Mouse (Mus musculus) layer of hippocampus, postnatal 14 days (tissue): ENCODE data around the gene Pik3ap1. TPM values are rescaled to one million over a fixed set of nuclear protein-coding genes. Genes with fewer than 3 reads are reported as not detected.
"Not testable (repeated sequence)": the region's sequence is repeated elsewhere in the genome, so short reads cannot be mapped to it uniquely, and the experiment has no call there.

Experiments used
- DNase-seq, 2 experiments: peaks; one replicate each; pipeline ENCODE4 v3.0.0; 2021 to 2022; ENCODE audit warnings: low spot score in 2 of 2, mixed read lengths in 1 of 2
- long read RNA-seq, 2 experiments: library from polyadenylated mRNA; stranded (forward); transcript quantifications; one replicate each; pipeline ENCODE4 v2.0.0; 2021
- total RNA-seq, 2 experiments: library from RNA; stranded (reverse); gene quantifications; 2 replicates each; pipeline ENCODE4 v1.2.3; 2021

Gene Pik3ap1
- total RNA-seq = 1 to 10 TPM; 1.7 to 2.2 TPM
- long read RNA-seq, experiment 1 = 0 reads
- long read RNA-seq, experiment 2 = 0 reads

DNA sequence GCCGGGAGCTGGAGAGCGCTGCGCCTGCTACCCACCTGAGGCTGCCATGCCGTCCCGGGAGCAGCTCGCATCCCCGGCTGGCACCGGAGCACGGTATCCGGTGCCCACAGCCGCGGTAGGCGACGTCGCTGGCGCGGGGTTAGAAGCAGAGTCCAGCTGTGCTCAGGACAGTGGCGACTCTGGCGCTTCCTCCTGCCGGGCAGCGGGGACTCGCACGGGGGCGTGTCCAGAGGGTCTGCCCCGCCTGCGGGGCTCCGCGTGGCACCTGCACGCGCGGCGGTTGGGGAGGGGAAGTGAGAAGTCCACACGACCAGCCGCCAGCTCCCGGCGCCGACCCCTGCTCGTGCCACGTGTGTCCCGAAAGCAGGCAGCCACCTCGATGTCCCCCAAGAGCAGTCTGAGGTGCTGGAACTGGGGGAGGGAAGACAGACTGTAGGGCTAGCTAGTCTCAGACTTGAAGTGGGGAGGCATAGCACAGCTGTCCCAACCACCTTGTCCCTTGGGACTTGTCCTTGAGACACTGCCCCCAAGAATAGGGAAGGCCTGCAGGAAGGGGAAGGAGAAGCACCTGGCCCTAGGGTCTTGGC, at the start of gene Pik3ap1:
Pik3ap1 (minus strand) TSS at position 181 of the 587 bp plus-strand sequence.
- DNase-seq = no peak

DNA sequence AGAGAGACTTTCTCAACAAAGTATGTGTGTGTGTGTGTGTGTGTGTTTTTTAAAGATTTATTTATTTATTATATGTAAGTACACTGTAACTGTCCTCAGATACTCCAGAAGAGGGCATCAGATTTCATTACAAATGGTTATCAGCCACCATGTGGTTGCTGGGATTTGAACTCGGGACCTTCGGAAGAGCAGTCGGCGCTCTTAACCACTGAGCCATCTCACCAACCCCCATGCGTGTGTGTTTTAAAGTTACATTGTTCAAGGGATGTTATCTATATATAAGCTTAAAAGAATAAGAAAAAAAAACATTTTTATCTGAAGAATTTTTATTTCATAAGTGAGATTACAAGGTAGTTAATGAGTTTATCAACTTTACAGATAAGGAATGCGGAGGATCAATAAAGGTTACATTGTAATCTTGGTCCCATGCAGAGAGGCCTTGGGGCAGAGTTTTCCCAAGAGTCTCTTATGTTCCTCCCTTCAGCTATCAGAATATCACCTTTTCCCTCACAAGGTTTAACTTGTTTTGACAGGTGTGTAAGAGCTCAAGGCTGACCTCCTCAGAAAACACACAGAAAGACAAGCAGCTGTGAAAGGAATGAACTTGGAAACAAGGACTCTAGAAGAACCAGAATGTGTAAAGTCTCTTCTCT, 46.7 kb upstream of the Pik3ap1 start:
- not testable (repeated sequence) for DNase-seq

DNA sequence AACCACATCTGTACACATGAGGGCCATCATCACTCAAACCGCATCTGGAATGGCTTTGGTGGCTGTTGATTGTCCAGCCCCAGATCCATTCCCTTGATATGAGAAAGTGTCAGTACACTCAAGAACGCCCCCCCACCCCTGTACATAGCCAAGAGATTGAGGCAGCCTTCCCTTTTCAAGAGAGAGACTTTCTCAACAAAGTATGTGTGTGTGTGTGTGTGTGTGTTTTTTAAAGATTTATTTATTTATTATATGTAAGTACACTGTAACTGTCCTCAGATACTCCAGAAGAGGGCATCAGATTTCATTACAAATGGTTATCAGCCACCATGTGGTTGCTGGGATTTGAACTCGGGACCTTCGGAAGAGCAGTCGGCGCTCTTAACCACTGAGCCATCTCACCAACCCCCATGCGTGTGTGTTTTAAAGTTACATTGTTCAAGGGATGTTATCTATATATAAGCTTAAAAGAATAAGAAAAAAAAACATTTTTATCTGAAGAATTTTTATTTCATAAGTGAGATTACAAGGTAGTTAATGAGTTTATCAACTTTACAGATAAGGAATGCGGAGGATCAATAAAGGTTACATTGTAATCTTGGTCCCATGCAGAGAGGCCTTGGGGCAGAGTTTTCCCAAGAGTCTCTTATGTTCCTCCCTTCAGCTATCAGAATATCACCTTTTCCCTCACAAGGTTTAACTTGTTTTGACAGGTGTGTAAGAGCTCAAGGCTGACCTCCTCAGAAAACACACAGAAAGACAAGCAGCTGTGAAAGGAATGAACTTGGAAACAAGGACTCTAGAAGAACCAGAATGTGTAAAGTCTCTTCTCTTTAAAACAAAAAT, 41.2 kb upstream of the Pik3ap1 start:
- not testable (repeated sequence) for DNase-seq

DNA sequence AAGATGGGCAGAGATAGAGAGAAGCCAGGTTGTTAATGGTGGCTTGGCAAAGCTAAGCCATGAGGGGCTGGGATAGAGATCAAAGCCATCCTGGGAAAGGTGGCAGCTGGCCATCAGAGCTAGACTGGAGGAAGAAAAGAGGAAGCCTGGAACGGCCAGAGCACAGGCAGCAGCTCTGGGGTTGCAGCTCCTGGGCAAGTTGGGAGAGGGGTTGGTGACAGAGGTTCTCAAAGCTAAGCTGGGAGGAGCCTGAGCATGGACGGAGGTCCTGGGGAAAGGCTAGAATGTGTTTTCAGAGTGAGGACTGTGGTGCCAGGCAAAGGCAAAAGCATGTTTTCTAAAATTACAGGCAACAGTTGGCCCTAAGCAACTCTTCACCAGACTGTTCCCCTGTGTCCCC, 36.4 kb upstream of the Pik3ap1 start:
- DNase-seq = no peak

DNA sequence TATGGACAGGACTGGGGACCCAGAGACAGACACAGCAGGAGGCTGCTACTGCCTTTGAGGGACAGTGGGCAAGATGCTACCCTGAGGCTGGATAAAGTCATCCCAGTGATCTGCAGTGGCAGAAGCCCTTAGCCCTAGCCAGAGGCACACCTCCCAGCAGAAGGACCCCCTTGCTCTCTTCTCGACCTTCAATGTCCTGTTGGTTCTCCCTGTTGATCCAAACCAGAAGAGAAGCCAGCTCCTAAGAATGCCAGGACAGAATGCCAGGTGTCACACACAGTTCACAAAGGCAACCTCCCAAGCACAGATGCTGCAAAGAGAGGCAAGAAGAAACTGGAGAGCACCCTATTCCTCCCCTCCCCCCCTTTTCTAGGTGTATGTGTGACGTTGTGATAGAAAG, 33.9 kb upstream of the Pik3ap1 start:
- DNase-seq = no peak

DNA sequence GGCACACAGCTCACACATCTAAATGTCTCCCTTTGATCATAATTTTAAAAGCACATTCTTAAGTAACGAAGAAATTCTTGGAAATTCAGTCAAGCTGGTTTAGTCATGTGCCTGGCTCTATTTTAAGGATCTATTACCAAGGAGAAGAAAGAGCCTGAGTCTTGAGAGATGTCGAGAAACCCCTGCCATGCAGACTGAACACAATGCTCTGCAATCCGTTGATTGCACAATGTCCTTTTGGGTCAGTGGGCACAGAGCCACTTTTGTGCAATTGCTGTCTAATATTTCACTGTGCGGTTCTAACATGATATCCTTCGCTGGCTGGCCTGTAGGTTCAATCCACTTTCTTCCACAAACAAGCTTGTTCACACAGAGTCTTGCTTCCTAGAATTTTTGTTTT, 33.1 kb upstream of the Pik3ap1 start:
- no peak for DNase-seq

DNA sequence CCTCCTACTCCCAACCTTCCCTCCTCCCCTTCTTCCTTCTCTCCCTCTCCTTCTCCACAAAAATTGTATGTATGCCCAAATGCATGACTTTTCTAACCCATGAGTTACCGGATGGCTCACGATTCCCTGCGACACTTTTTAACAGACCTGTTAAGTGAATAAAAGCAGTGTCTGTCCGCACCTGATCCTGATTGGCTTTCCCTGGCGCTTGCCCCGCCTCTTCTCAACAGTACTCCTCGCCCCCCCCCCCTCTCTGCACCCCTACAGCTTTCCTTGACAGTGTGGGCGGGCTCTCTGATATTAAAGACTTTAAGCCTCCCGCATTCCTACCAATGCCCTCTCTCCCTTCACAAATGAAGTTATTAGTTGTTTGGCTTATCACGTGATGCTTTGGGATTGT, 31.3 kb upstream of the Pik3ap1 start:
- no peak for DNase-seq

DNA sequence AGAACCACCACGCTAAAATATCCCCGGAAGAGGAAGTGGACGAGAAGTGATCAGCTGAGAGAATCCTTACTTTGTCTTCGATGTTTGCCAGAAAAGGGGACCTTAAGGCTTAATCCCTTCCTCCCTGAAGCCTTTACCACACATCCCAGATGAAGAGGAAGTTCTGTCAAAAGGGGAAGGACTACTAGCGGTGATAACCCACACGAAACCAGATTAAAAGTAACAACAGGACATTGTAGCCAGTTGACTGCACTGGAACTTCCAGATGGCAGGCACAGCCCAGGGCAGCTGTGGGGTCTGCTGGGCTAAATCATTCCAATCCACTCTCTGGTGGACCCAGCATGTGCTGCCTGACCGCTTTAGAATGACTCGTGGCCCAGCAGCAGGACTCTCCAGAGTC, 17.7 kb upstream of the Pik3ap1 start:
- no peak for DNase-seq

DNA sequence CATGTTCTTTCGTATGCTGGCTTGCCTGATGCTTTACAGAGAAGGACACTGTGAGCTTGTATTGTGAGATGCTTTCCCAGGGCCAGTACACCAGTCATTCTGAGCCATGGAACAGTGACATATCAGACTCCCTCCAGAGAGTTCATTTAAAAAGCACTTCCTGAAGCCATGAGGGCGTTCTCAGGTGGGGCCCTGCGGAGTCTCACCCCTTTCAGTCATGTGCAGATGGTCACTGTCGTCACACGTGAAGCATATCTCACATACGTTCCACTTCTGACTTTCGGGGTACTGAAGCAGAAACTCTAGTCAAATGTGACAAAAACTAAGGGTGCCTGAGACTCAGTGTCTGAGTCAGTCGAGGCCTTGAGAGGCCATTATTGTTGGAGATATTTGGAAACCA, 6.0 kb upstream of the Pik3ap1 start:
- DNase-seq = no peak

DNA sequence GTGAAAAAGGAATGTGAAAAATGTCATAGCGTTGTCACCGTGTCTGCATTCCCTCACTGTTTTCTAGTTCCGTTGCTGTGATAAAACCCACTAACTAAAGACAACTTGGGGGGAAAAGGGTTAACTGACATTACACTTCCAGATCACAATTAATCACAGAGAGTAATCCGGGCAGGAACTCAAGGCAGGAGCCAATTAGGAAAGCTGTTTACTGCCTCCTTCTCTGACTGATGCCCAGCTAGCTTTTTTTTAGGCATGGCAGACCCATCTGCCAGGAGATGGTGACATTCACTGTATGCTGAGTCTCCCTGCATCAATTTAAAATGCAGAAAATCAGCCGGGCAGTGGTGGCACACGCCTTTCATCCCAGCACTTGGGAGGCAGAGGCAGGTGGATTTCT, 4.4 kb upstream of the Pik3ap1 start:
- DNase-seq = peak; percentile 19 to 51

DNA sequence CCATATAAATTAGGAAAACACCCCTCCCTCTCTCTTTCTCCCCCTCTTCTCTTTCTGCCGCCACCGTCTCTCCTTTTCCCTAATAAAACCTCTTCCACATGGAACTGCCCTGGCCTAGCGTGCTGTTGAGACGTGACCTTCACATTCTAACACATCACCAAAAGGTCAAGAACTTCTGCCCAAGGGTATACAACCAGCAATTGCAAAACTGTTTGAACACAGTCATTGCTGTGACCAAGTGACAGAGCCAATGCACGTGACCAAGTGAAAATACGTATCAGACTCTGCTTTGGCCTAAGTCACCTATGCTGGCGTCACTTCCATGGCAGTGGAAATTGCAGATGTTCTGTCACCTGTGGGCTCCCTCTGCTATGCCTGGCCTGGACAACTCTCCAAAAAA, 3.3 kb upstream of the Pik3ap1 start:
- DNase-seq = no peak

DNA sequence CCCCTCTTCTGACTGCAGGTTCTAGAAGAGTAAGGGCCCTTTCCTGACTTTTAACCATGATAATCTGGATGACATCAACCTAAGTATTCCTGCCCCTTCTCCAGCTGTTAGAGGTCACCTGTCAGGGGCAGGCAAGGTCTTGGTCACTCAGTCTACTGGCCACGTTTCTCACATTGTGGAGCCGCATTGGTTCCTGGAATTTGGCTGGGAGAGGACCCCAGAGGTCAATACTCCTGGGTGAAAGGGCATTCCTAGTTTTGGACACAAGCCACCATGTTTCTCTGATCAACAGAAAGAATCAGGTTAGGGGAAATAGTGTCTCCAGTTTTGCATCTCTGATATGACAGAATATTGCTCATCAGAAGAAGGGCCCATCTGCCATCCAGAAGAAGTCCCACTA, 2.4 kb upstream of the Pik3ap1 start:
- no peak for DNase-seq

DNA sequence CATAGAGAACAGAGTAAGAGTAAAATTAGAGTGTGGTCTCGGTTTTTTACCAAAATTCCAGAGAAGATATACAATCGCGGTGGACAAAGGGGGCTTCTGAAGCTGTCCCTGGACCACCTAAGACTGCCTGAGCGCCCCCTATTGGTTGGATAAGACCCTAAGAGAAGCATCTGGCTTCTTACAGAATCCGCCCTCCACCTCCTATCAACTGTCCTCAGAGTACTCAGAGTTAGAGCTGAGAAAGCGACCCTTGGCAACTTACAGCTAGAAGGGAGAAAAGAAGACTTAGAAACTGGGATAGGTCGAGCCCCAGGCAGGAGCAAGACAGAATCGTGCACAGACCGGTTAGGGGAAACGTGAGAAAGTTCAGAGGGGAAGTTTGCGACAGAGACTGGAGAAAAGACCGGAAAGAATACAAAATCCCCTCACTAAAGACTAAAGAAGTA, 473 bp downstream of the Pik3ap1 start:
- DNase-seq = no peak

DNA sequence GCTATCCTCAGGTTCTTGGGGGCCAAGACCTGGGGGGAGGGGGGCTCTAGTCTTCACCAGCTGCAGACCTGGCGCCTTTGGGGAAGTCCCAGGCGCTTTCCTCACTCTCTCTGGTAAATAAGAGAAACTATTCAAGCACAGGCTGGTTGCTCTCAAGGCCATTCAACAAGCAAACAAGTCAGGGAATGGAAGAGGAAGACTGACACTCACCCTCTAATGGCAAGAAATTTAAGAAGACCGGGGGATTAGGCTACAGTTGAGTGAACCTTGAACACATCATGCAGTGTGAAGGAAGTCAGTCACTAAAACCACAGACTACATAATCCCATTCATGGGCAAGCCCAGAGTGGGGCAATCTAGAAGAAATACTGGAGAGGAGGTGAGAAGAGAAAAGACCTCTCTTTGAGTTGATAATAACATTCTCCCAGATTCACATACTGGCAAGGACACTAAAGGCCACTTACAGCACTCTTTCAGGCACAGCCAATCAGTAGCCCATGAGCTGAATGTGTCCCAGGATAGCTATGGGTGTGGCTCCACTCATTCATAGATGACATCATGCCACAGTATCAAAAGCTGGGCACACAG, 2.4 kb downstream of the Pik3ap1 start:
- DNase-seq = no peak

DNA sequence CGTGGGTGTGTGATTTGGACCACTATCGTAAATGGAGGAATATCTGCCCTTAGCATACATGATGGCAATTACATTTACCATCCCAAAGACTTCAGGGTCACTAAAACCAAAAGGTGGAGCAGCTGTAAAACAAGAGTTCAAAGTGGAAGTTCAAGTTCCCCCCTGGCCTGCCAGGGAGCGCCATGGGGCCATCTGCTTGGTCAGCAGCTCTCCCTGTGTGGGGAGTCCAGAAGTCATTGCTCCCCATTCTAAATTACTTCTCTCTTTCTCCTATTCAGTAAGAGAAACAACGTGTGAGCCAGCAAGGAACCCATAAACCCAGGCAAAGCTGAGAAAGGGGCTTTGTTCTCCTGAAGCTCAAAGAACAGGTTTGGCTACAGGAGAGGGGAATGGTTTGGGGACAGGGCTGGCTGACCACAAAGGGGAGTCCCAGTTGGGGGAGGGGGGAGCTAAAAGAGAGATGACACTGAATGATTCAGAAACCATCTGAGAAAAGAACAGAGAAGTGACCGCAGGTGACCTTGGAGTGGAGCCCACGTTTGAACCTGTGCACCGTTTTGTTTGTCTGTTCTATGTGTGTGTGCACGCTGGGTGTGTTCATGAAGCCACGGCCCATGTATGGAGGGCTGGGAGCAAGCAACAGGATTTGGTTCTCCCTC, 3.2 kb downstream of the Pik3ap1 start:
- no peak for DNase-seq

DNA sequence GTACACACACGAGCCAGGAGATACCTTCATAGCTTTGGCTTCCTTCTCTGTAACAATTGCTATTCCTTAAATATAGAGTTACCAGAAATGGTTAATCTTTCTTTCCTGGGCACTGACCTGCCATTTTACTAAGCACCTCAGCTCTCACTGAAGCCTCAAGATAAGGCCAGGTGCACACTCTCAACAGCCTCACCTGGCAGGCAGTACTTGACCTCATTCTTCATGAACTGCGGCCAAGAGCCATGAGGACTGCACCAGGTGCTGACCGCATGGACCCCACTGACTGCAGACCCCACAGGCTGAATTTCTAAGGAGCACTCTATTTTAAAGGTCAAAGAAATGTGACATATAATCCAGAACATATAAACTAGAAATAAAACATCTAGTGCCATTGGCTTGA, 5.7 kb downstream of the Pik3ap1 start:
- DNase-seq = no peak

DNA sequence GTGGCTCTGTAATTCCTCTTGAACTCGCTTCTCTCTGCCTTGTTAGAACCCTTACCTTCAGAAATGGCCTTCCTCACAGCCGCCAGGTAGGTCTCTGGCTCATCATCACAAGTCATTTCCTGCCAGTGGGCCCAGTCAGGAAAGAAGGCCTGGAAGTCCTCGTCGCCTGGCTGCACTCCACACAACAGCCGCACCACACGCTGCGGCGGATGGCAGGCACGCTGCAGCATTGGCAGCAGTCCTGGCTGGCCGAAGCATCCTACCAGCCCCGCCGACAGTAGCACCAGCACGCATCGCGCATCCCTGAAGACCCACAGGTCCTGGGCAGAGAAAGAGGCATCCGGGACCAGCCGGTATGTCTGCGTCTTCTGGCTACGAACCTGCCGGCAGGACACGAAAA, 9.1 kb downstream of the Pik3ap1 start:
- DNase-seq = no peak

DNA sequence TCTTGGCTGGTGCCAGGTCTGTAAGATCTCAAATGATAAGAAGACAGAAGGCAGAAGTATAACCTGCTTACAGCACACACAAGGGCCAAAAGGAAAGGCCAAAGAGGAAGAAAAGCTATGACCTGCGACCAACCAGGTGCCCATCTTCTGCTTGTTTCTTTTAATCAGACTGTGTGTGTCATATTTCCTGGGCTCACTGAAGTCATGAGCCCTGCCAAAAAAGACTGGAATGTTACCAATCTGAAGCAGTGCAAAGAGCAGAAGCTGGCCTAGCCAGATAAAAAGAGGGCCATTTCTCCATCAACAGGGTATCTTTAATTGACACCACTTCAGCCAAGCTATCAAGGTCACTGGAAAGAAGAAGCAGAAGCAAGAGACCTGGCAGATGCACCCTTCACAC, 9.8 kb downstream of the Pik3ap1 start:
- DNase-seq = no peak

DNA sequence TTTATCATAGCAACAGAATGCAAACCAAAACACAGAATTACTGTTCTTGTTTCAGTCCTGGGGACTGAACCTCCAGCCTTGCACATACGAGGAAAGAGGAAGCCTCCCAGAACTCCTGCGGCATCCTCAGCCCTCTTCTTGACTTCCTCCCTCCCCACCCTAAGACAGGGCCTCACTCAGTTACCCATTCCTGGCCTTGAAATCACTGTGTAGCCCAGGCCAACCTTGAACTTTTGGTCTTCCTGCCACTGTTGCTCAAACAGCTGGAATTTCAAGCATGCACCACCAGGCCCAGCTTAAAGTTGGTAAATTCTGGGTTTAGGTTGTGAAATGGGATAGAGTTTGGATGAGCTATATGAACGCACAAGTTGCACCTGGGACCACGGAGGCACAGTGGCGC, 10.2 kb downstream of the Pik3ap1 start:
- DNase-seq = no peak

DNA sequence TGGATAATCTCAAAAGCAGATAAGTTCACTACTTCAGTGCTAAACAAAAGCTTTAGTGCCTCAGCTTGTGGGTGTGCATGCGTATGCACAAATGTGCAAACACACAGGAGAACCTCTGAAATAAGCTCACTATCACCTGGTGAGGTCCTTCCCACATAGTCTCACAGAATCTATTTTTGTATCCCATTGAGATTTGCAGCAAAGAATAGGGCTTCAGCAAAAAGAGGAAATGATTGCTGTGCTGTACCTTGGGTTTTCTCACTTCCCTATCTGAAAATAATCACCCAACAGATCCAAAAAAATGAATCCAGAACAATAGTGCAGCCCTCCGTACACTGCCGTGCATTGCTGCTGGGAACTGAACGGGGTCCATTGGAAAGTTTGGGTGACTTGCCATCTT, 12.6 kb downstream of the Pik3ap1 start:
- no peak for DNase-seq

DNA sequence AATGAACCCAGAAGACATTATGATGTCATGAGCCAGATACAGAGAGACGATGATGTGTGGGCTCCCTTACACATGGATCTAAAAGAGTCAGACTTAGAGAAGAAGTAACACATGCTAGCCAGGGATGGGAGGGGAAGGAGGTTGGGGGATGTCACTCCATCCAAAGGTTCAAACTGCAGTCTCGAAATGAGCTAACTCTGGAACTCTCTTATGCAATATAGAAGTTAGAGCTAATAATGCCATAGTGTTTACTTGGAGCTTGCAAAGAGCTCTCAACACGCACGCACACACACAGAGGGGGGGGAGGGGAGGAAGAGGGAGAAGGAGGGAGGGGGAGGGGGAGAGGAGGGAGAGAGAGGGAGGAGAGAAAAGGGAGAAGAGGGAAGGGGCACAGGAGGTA, 13.5 kb downstream of the Pik3ap1 start:
- no peak for DNase-seq
